Mouse (Mus musculus): ENCODE data around the gene Eif2s3y.
A peak's percentile ranks its signal among the peaks of the same experiment; 100 is the strongest.

The Eif2s3y gene

GRCm38 (mm10) chrY:1009882-1010751, at the start of gene Eif2s3y:
TSS of gene Eif2s3y (plus strand) at chrY:1010543.
- DNase-seq = peak; percentile 77

Data from thymus, postnatal 25 days (tissue).